Mouse (Mus musculus) heart, adult 8-10 months (tissue): ENCODE measurements around the gene Camta2. TPM values are rescaled to one million over a fixed set of nuclear protein-coding genes. Genes with fewer than 3 reads are reported as not detected.

ENCODE experiments used
- microRNA-seq: library from miRNA; unstranded; fragments of <30 nt; microRNA quantifications from one replicate; pipeline ENCODE4 v1.2.0, GENCODE M21; 2022
- total RNA-seq, 4 experiments: library from RNA; stranded (reverse); gene quantifications; 2 replicates each; pipeline ENCODE4 v1.2.4; 2022

Gene Camta2
- total RNA-seq, 4 experiments from 2014 or later: 32.4 to 41.1 (median 34.2) TPM

Small RNA genes lying within 50 kb of the gene (microRNA-seq; reads per million reads assigned to microRNA genes)
- not detected for gene Mir6925

Other genes with a start within 250 kb of the Camta2 start
- gene Med11, start 236.2 kb downstream of the Camta2 start, total RNA-seq: 10 to 100 TPM in 1 of 4 experiments, 1 to 10 TPM in 3; 5.9 to 10.6 (median 6.9) TPM
- 1 to 10 TPM; 1.1 to 2.7 (median 1.9) TPM for gene Zmynd15, start 228.7 kb downstream of the Camta2 start, total RNA-seq
- 10 to 100 TPM in 1 of 4 experiments, 1 to 10 TPM in 3; 8.4 to 10.3 (median 9.6) TPM for gene Cxcl16, start 228.1 kb downstream of the Camta2 start, total RNA-seq
- 1 to 10 TPM in 3 of 4 experiments, under 1 TPM in 1; 0.49 to 2.2 (median 1.5) TPM for gene Tm4sf5, start 182.9 kb downstream of the Camta2 start, total RNA-seq
- not detected for gene Vmo1, start 173.5 kb downstream of the Camta2 start, total RNA-seq
- gene Gltpd2, start 168.9 kb downstream of the Camta2 start, total RNA-seq: not detected
- 100 to 1,000 TPM; 218 to 249 (median 234) TPM for gene Psmb6, start 162.7 kb downstream of the Camta2 start, total RNA-seq
- gene Gm40193, start 155.2 kb downstream of the Camta2 start, total RNA-seq: not detected
- 1 to 10 TPM; 6.2 to 8.6 (median 8.2) TPM for gene Pld2, start 148.0 kb downstream of the Camta2 start, total RNA-seq
- gene Mink1, start 125.2 kb downstream of the Camta2 start, total RNA-seq: 10 to 100 TPM; 47.8 to 52.8 (median 49.4) TPM
- not detected for gene 4930544D05Rik, start 72.3 kb downstream of the Camta2 start, total RNA-seq
- not detected for gene Chrne, start 68.9 kb downstream of the Camta2 start, total RNA-seq
- under 1 TPM; 0.31 to 0.55 (median 0.54) TPM for gene Gp1ba, start 49.0 kb downstream of the Camta2 start, total RNA-seq
- gene Rnf167, start 40.9 kb downstream of the Camta2 start, total RNA-seq: 10 to 100 TPM; 53.0 to 67.3 (median 58.7) TPM
- gene Slc25a11, start 40.6 kb downstream of the Camta2 start, total RNA-seq: 100 to 1,000 TPM; 640 to 724 (median 656) TPM
- gene Pfn1, start 33.5 kb downstream of the Camta2 start, total RNA-seq: 100 to 1,000 TPM; 243 to 295 (median 274) TPM
- gene Eno3, start 30.9 kb downstream of the Camta2 start, total RNA-seq: 1,000 to 10,000 TPM; 1,693 to 1,917 (median 1,770) TPM
- gene Spag7, start 18.7 kb downstream of the Camta2 start, total RNA-seq: 100 to 1,000 TPM in 1 of 4 experiments, 10 to 100 TPM in 3; 89.6 to 119 (median 95.7) TPM
- gene Inca1, start 12.1 kb upstream of the Camta2 start, total RNA-seq: 1 to 10 TPM; 5.1 to 6.7 (median 5.6) TPM
- gene Kif1c, start 12.4 kb upstream of the Camta2 start, total RNA-seq: 100 to 1,000 TPM; 456 to 555 (median 507) TPM
- gene Zfp3, start 76.1 kb upstream of the Camta2 start, total RNA-seq: 1 to 10 TPM; 6.1 to 8.6 (median 7.5) TPM
- under 1 TPM; 0.25 to 0.97 (median 0.53) TPM for gene Scimp, start 124.5 kb upstream of the Camta2 start, total RNA-seq
- gene Rabep1, start 156.7 kb upstream of the Camta2 start, total RNA-seq: 10 to 100 TPM; 35.9 to 40.8 (median 36.5) TPM